Mouse (Mus musculus) midbrain, embryonic 16.5 days (tissue): ENCODE results near the gene Txnip. TPM values are rescaled to one million over a fixed set of nuclear protein-coding genes. Genes with fewer than 3 reads are reported as not detected.

Experiments used
- ATAC-seq: fragments of 200-750 bp; cut with Nextera tagmentation; 2 replicates; pipeline ENCODE4 v1.8.0; 2017; ENCODE audit warnings: moderate TSS enrichment
- H3K27ac ChIP-seq: fragments of 300-500 bp; sonication (generic); 2 replicates; pipeline ENCODE4 v1.5.1; 2014; ENCODE audit warnings: mild to moderate bottlenecking, low read length, mixed read lengths
- H3K27me3 ChIP-seq: fragments of 300-500 bp; sonication (generic); 2 replicates; pipeline ENCODE4 v1.6.1; 2014; ENCODE audit warnings: low read depth, low read length, mixed read lengths; ENCODE audit not compliant: control insufficient read depth, insufficient read depth
- H3K36me3 ChIP-seq: fragments of 300-500 bp; sonication (generic); 2 replicates; pipeline ENCODE4 v1.6.1; 2014; ENCODE audit warnings: mild to moderate bottlenecking, low read length, moderate library complexity, mixed read lengths; ENCODE audit not compliant: control insufficient read depth, insufficient read depth
- H3K4me1 ChIP-seq: fragments of 300-500 bp; sonication (generic); 2 replicates; pipeline ENCODE4 v1.6.1; 2014; ENCODE audit warnings: mild to moderate bottlenecking, low read length, mixed read lengths; ENCODE audit not compliant: control insufficient read depth, insufficient read depth
- H3K4me2 ChIP-seq: fragments of 300-500 bp; sonication (generic); 2 replicates; pipeline ENCODE4 v1.6.1; 2014; ENCODE audit warnings: mild to moderate bottlenecking, low read length, mixed read lengths
- H3K4me3 ChIP-seq: fragments of 300-500 bp; sonication (generic); 2 replicates; pipeline ENCODE4 v1.5.1; 2014; ENCODE audit warnings: low read depth, mild to moderate bottlenecking, low read length, moderate library complexity, mixed read lengths
- H3K9ac ChIP-seq: fragments of 300-500 bp; sonication (generic); 2 replicates; pipeline ENCODE4 v1.6.1; 2014; ENCODE audit warnings: low read depth, low read length, mixed read lengths
- H3K9me3 ChIP-seq: fragments of 300-500 bp; sonication (generic); replicated peaks from 2 replicates; pipeline ENCODE4 v1.6.1; 2014; ENCODE audit warnings: mild to moderate bottlenecking, low read length, mixed read lengths; ENCODE audit not compliant: control insufficient read depth, poor library complexity, severe bottlenecking
- WGBS: fragments of 180-500 bp; shearing (Covaris S2); extraction: QIAGEN DNeasy Blood & Tissue Kit; methylation state at CpG from one replicate; pipeline ENCODE4 v1.1.7; 2014; 5-methylcytosine and 5-hydroxymethylcytosine counted together
- polyA plus RNA-seq: library from polyadenylated mRNA; unstranded; fragments of >200 nt; fragmentation: Nextera tagmentation; extraction: Ambion mirVana; gene quantifications from 2 replicates; pipeline ENCODE4 v1.2.1, GENCODE M21; 2015

Gene Txnip
- polyA plus RNA-seq, 1 experiment from 2014 or later: 41.5 TPM

DNA sequence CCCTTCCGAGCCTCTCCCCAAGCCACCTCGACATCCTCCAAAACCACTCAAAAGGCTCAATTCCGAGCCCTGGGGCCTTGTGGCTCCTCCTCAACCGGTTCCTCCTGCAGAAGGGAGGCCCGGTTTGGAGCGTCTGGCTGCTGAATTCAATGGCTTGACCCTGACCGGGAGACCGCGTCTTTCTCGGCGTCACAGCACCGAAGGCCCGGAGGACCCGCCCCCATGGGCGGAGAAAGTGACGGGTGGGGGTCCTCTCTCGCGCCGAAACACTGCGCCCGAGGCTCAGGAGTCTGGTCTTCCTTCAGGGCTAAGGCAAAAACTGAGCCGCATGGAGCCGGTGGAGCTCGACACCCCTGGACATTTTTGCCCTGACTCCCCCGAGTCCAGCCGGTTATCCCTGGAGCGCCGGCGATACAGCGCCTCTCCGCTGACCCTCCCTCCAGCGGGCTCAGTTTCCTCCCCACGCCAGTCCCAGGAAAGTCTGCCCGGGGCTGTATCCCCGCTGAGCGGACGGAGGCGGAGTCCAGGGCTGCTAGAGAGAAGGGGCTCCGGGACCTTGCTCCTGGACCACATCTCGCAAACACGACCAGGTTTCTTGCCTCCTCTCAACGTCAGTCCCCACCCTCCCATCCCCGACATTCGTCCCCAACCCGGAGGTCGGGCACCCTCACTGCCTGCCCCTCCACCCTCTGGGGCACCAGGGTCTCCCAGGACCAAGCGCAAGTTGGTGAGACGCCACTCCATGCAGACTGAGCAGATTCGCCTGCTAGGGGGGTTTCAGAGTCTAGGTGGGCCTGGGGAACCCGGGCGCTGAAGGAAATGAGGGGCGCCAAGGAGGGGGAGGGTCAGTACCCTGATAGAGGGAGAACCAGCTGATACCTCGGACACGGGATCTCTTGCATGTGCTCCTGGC, 40.7 kb downstream of the Txnip start:
- no peak for ATAC-seq
- H3K9me3 ChIP-seq: no peaks in the 10 kb centered on the region
- no peaks in the 10 kb centered on the region for H3K27me3 ChIP-seq
- H3K9ac ChIP-seq: peak overlapping the region; percentile 85
- H3K27ac ChIP-seq: peak overlapping the region; percentile 66
- WGBS: 1% methylated on average over 54 of the region's 54 CpGs
- no peaks in the 10 kb centered on the region for H3K36me3 ChIP-seq
- peak overlapping the region; percentile 85 for H3K4me2 ChIP-seq
- H3K4me3 ChIP-seq: peak overlapping the region; percentile 57
- H3K4me1 ChIP-seq: peaks cover 52% of the 10 kb centered on the region

DNA sequence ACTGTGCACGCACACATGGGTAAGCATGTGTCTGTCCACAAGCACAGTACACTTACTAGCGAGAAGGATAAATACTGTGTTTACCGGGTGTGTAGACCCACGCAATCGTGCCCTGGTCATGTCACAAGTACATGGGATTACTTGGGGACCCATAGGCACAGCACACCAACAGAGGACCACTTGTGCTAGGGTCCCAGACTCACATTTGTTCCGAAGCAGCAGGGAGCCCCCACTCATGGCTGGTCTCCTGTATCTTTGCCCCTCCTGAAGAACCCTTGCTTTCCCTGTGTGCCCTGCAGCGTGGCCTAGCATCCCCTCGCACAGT, 41.3 kb downstream of the Txnip start:
- no peak for ATAC-seq
- Histone ChIP-seq H3K4me3 (no peak overlapping the region; the same call in 1 of the 2 replicates), H3K4me2 (peak overlapping the region; percentile 85), H3K27ac (no peak overlapping the region), H3K27me3 (no peaks in the 10 kb centered on the region), H3K9ac (no peak overlapping the region; the same call in 1 of the 2 replicates), H3K9me3 (no peaks in the 10 kb centered on the region), H3K4me1 (peaks cover 58% of the 10 kb centered on the region), H3K36me3 (no peaks in the 10 kb centered on the region)
- 45% methylated on average over 8 of the region's 8 CpGs for WGBS

DNA sequence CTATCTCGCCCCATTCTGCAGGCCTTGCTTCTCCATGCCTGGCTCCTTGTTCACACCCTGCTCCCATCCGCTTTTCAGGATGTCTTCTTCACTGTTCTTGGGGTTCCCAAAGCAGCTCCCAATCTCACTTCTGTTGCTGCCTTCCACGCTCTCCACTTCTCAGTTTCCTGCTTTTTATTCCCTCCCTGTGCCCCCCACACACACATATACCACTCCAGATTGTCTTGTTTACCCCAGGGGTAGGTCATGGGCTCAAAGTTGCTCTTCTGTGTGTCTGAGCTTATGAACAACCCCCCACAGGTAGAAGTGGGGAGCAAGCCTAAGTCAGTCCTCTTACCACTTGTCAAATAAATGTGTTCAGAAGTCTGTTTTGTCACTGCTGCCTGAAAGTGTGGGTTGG, 41.7 kb downstream of the Txnip start:
- no peak overlapping the region for H3K27ac ChIP-seq
- ATAC-seq: no peak
- no peaks in the 10 kb centered on the region for H3K9me3 ChIP-seq
- H3K4me2 ChIP-seq: no peak overlapping the region; the same call in 1 of the 2 replicates
- H3K9ac ChIP-seq: no peak overlapping the region
- H3K27me3 ChIP-seq: no peaks in the 10 kb centered on the region
- H3K36me3 ChIP-seq: no peaks in the 10 kb centered on the region
- 74% methylated on average over 3 of the region's 3 CpGs for WGBS
- peaks cover 62% of the 10 kb centered on the region for H3K4me1 ChIP-seq
- no peak overlapping the region for H3K4me3 ChIP-seq

DNA sequence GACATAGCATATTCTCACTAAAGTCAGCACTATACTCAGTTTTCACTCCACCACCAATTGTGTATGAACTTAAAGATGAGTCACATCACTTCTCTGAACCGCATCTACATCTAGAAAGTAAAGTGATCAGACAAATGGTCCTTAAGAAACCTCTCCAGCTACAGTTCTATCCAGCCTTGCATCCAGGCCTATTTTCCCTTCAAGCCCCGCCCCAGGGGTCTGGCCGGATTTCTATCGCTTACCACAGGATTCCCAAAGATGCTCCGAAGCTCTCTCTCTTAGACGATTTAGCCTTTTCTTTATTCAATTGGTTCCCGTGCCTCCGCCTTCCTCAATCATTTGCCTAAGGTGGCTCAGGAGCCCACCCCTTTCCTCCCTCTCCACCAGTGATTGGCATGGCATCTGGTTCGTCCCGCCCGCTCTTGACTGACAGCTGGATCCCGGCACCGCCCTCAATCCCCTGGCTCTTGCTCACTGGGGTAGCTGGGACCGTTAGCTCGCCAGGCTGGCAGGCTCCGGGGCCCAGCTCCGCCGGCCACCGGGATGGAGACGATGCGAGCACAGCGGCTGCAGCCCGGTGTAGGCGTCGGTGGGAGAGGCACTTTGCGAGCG, 43.0 kb downstream of the Txnip start, which contains the start of gene Lix1l:
Gene Lix1l (plus strand): TSS at position 511 of the 612 bp plus-strand sequence.
- WGBS: under 1% methylated on average over 27 of the region's 27 CpGs

DNA sequence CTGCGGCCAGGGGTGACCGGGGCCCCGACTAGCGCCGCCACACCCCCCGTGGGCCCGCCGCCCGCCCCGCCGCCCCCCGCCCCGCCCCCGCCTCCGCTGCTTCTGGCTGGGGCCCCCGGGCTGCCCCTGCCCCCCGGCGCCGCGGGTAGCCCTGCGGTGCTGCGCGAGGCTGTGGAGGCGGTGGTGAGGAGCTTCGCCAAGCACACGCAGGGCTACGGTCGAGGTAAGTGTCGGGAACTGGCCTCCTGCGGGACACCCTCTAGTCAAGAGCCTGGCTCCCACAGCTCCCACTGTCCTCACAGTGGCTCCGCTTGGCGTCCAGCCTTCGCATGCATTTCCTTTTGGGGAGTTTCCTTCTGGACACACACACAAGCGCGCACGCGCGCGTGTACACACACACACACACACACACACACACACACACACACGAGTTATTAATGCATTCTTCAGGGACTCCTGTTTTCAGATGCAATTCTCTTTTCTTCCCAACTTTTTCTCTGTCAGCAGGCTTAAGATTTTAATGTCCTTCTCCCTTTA, 43.6 kb downstream of the Txnip start:
- ATAC-seq: peak; percentile 58
- Histone ChIP-seq H3K4me2 (peak overlapping the region; percentile 88), H3K27me3 (no peaks in the 10 kb centered on the region), H3K4me3 (peak overlapping the region; percentile 89), H3K9ac (peak overlapping the region; percentile 95), H3K27ac (peak overlapping the region; percentile 94), H3K9me3 (no peaks in the 10 kb centered on the region), H3K4me1 (peaks cover 62% of the 10 kb centered on the region), H3K36me3 (no peaks in the 10 kb centered on the region)
- under 1% methylated on average over 18 of the region's 40 CpGs for WGBS

More for the DNA sequence above, 43.0 kb downstream of the Txnip start, which contains the start of gene Lix1l:
- H3K9me3 ChIP-seq: no peaks in the 10 kb centered on the region
- peak within 1 kb of the TSS; percentile 94 for H3K27ac ChIP-seq
- no peaks in the 10 kb centered on the region for H3K36me3 ChIP-seq
- peak within 1 kb of the TSS; percentile 88 for H3K4me2 ChIP-seq
- no peaks in the 10 kb centered on the region for H3K27me3 ChIP-seq
- H3K4me1 ChIP-seq: peaks cover 65% of the 10 kb centered on the region
- peak within 1 kb of the TSS; percentile 89 for H3K4me3 ChIP-seq
- H3K9ac ChIP-seq: peak within 1 kb of the TSS; percentile 95
- ATAC-seq: peak; percentile 93

DNA sequence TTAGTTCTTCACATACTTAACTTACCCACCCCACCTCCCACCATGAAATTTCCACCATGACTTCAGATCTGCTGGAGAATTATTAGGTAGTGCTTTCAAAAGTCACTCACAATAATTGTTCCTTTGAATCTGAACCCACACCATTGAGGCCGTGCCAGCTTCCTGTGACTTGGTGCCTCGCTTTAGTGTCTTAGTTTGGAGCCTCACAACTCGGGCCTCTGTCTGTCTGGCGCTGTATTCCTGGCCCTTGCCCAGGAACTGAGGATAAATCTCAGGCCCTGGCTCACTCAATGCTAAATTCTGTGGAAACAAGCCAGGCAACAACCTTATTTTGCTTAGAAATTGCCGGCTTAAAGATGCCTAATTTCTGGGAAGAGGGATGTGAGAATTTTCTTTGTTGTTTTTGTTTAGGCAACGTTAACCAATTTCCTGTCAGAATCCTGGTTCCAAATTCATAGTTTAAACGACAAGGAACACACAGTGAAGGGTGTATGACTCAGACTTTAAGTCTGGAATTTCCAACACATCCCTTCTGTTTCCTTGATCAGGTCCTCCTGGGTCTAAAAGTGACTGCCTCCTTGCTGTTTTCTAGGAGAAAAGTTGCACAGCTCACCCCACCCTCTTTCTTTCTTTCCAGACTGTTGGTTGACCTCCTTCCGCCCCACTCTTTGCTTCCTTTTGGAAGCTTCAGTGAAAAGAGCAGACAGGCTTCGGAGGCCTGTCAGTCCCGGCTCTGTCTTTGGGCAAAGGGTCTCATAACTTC, 44.4 kb downstream of the Txnip start:
- Histone ChIP-seq H3K4me2 (peak overlapping the region; percentile 88), H3K27ac (peak overlapping the region; percentile 94), H3K36me3 (no peaks in the 10 kb centered on the region), H3K9me3 (no peaks in the 10 kb centered on the region), H3K4me1 (peaks cover 57% of the 10 kb centered on the region), H3K27me3 (no peaks in the 10 kb centered on the region), H3K9ac (peak overlapping the region; percentile 95), H3K4me3 (peak overlapping the region; percentile 89)
- WGBS: 13% methylated on average over 10 of the region's 10 CpGs
- no peak for ATAC-seq

DNA sequence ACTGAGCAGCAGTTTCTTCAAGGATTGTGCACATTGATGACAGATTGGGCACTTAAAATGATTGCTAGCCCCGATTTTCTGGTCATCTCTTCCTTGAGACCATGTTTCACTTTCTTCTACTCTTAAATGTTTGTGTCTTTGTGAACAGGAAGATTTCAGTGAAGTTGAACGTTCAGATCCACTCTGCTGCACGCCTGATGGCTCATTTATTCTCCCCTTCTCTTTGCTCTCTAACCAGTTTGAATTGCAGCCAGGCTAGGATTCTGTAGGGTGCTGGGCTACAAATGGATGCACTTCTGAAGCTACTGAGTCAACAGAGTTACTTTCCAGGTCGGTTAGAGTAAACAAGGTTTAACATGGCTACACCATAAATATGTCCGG, 44.9 kb downstream of the Txnip start:
- no peaks in the 10 kb centered on the region for H3K27me3 ChIP-seq
- no peaks in the 10 kb centered on the region for H3K9me3 ChIP-seq
- ATAC-seq: no peak
- no peaks in the 10 kb centered on the region for H3K36me3 ChIP-seq
- WGBS: 29% methylated on average over 5 of the region's 5 CpGs
- peak overlapping the region; percentile 89 for H3K4me3 ChIP-seq
- peaks cover 57% of the 10 kb centered on the region for H3K4me1 ChIP-seq
- H3K4me2 ChIP-seq: peak overlapping the region; percentile 88
- H3K9ac ChIP-seq: peak overlapping the region; percentile 95
- H3K27ac ChIP-seq: peak overlapping the region; percentile 72

DNA sequence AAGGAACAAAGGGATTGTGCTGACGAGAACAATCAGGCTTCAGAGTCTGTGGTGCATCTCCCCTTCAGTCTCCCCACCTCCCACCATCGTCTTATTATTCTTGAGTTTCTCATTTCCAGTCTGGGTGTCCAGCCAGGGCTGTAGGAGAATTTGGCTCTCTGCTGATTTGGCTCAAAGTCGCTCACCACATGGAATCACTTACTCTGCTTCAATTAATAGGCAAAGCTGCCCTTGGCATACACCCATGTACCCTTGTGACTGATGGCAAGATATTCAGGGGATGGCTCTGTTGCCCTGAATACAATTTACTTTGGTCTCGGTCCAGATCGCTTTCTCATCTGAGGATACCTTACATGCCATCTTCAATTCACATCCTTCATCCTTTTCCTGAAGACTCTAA, 45.6 kb downstream of the Txnip start:
- Histone ChIP-seq H3K4me1 (peaks cover 57% of the 10 kb centered on the region), H3K9ac (peak overlapping the region; percentile 95), H3K27me3 (no peaks in the 10 kb centered on the region), H3K4me2 (peak overlapping the region; percentile 88), H3K27ac (peak overlapping the region; percentile 72; the same call in 1 of the 2 replicates), H3K36me3 (no peaks in the 10 kb centered on the region), H3K9me3 (no peaks in the 10 kb centered on the region), H3K4me3 (peak overlapping the region; percentile 89)
- 21% methylated on average over 5 of the region's 5 CpGs for WGBS
- no peak for ATAC-seq
